Mouse (Mus musculus) liver, embryonic 18 days (tissue): ENCODE results near the gene Ehbp1l1. TPM values are rescaled to one million over a fixed set of nuclear protein-coding genes. Genes with fewer than 3 reads are reported as not detected.

Source experiments
- polyA plus RNA-seq: library from polyadenylated mRNA; depleted of rRNA; stranded (reverse); fragments of >200 nt; gene quantifications from 2 replicates; pipeline ENCODE4 v1.2.3, GENCODE M21; 2012; rRNA removed

The Ehbp1l1 gene
- polyA plus RNA-seq, result 46.5 and 51.9 TPM in 2 replicates

DNA sequence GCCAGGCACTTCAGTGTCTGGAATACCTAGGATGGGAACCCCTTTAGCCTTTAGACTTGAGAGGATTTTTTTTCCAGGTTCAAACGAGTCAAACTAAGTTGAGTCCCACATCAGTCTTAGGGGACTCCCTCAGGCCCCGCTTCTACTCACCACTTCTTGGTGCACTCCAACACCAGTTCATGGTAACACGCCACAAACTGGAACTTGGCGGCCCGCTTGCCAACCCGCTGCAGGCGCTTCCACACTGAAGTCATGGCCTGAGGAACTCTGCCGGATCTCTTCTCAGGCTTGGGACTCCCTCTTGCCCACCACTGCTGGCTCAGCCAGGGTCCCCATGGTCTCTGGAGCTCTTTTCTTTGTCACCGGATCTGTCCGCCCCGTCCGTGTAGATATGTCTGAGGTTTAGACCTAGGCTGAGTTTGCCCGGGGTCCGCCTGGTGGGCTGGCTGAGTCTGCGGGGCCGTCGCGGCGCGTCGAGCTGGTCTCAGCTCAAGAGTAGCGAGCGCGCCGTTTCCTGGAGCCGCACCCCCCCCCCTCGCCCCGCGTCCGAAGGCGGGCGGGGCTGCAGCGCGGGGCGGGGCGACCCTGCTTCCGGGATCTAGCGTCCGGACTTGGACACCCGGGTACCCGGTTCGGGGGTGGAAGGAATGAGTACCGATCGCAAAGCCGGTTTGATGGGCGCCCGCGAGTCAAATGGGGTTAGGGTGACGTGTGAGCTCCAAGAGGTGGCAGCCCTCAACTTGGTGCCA lies at the start of gene Ehbp1l1:
Gene Ehbp1l1 (minus strand): TSS at position 551 of the 749 bp plus-strand sequence.

DNA sequence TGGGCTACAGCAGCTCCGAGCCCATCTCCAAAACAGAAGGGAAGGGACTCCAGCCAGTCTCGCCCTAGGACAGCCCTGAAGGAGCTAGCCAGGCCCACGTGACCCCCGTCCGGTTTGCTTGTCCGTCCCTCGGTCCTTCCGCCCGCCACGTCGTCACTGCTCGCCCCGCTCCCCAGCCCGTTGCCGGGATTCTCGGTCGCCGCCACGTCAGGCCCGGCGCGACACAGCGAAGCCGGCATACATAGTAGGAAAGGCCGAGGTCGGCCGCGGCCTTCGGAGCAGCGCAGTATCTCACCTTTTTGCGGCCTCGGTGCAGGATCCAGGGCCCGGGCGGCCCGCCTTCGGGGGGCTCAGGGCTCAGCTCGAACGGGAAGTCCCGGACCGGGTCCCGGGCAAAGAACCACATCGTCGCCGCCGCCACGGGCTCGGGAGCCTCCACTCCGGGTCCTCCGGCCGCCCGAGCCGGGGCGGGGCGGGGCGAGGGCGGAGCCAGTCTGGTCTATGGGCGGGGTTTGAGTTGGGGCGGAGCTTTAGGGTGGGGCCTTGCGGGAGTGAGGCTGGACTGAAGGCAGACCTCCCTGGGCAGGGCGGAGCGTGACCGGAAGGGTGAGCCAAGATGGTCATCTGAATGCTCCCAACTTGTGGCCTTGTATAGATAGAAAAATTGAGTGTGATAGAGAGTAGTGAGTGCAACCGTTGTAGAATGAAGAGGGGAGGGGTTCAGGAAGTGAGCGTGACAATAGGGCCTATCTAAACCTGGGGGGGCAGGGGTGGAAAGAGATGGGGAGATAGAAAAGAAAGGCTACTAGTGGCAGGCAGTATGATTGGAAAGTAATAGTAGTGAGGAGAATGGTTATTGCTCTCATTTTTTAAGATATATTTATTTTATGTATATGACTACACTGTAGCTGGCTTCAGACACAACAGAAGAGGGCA lies 45.1 kb upstream of the Ehbp1l1 start, which contains the start of gene Scyl1:
Gene Scyl1 (minus strand): TSS at position 495 of the 936 bp plus-strand sequence.

GRCm38 (mm10) chr19:5740320-5741317 lies 14.5 kb upstream of the Ehbp1l1 start, which contains the start of gene Ltbp3:
Gene Ltbp3, plus strand, starts transcription at chr19:5740904.

DNA sequence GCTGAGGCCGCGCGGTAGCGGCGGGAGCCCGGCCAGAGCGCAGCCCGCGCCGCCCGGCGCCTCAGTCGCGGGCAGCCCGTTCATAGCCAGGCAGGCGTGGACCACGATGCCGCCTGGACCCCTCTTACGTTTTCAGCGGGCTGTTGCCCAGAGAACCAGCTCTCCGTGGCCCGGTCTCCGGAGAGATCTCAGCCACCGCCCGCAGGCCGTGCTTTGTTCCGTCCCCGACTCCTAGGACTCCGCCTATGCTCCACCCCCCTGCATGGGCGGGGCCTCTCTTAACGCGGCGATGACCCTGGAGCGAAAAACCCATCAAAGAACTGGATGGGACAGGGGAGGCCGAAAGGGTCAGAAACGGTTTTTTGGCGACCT lies 3.3 kb upstream of the Ehbp1l1 start, which contains the start of gene Fam89b:
Gene Fam89b (minus strand): TSS at position 210 of the 372 bp plus-strand sequence.

GRCm38 (mm10) chr19:5704163-5704800 lies 21.8 kb downstream of the Ehbp1l1 start, which contains the start of gene Kcnk7:
Gene Kcnk7, plus strand, starts transcription at chr19:5704367.

DNA sequence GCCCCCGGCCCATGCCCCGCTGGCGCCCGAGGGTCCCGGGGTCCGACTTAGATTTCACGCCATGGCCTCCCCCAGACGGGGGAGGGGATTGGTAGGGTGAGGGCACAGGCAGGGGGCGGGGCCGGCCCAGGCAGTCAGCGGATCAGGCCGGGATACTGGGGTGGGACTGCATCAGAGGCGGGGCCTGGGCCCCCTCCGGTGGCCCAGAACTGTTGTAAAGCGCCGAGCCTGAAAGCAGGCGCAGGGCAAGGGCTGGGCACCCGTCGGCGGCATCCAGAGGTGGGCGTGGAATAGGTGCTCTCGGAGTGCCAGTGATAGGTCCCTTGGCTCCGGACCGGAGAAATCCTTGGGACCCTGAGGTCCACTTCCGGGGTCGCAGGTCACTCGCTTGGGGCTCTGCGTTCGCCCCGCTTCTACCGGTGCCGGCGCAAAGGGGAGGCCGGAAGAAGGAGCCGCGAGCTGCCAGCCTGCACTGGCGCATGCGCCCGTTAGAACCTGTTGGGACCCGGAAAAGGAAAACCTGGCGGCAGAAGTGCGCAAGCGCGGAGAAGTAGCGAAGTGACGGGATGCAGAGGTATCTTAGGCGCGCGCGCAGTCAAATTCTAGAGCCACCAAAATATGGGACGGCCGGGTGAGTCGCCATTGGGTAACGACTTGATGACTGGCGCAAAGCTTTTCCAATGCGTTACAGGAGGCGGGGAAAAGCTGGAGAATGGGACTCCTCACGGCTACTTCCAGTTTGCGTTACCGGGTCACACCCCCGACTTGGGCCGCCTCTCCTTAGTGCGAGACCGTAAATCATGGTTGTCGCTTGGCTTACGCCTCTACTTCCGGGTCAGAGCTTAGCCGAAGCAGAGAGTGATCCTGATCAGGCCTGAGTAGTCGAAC lies 37.7 kb downstream of the Ehbp1l1 start, which contains the start of the genes Map3k11 and Pcnx3:
Gene Map3k11 (plus strand): TSS at position 543 of the 888 bp plus-strand sequence.
Gene Pcnx3 (minus strand): TSS at position 709 of the 888 bp plus-strand sequence.

DNA sequence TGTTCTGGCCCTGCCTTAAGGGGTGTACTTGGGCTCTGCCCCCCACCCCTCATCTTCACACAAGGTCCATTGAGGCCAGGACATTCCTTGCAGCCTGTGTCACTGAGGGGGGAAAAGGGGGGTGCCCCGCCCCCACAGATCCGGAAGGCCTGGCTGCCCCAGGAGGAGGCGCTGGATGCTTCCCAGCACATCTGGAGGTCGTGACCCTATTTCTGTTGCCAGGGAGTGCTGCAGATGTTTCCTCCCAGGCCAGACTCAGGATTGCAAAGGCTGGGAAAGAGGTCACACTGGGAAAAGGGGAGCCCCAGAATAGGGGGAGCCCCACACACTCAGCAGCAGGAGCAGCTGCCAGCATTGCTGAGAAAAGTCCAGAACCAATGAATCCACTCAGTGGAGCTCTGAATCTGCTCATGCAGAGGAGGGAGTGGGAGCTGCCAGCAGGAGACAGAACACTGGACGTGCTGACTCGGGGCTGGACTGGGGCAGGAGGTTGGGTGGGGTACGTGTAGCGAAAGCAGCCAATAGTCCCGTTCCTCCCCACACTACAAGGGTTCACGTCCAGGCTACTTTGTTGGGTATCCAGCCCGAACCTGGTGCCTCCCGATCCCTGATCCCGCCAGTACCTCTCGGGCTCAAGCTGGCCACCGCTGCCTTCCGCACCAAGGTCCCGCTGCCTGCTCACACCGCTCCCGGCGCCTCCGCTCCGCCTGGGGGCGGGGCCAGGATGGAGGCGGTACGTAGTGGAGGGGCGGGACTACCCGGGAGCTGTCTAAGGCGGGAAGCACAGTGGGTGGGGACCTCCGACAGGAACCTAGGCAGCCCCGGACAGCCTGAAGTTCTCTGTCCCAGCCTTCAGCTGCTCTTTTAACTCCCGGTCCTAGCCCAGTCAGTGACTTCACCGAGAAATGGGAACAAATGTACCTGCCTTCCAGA lies 62.9 kb downstream of the Ehbp1l1 start, which contains the start of gene Sipa1:
Gene Sipa1 (minus strand): TSS at position 727 of the 933 bp plus-strand sequence.

Other genes starting within 250 kb of the Ehbp1l1 start
- 13.3 and 13.4 TPM in 2 replicates for gene Mus81, start 237.9 kb downstream of the Ehbp1l1 start, polyA plus RNA-seq
- gene Cfl1, start 235.9 kb downstream of the Ehbp1l1 start, polyA plus RNA-seq, result 367 and 388 TPM in 2 replicates
- 0.47 and 0.61 TPM in 2 replicates for gene 1700020D05Rik, start 222.5 kb downstream of the Ehbp1l1 start, polyA plus RNA-seq
- 4.5 and 5.8 TPM in 2 replicates for gene Snx32, start 215.8 kb downstream of the Ehbp1l1 start, polyA plus RNA-seq
- gene Ovol1, start 165.7 kb downstream of the Ehbp1l1 start, polyA plus RNA-seq, result 0.04 and 0.05 TPM in 2 replicates
- 2.0 and 2.5 TPM in 2 replicates for gene Ap5b1, start 158.3 kb downstream of the Ehbp1l1 start, polyA plus RNA-seq
- gene Rnaseh2c, start 124.4 kb downstream of the Ehbp1l1 start, polyA plus RNA-seq, result 55.8 and 61.9 TPM in 2 replicates
- 23.7 and 30.7 TPM in 2 replicates for gene Kat5, start 116.1 kb downstream of the Ehbp1l1 start, polyA plus RNA-seq
- 16.8 and 17.9 TPM in 2 replicates for gene Rela, start 88.8 kb downstream of the Ehbp1l1 start, polyA plus RNA-seq
- 21.9 and 28.0 TPM in 2 replicates for gene Sipa1, start 62.6 kb downstream of the Ehbp1l1 start, polyA plus RNA-seq
- 14.1 and 14.8 TPM in 2 replicates for gene Map3k11, start 37.6 kb downstream of the Ehbp1l1 start, polyA plus RNA-seq
- 12.6 and 16.7 TPM in 2 replicates for gene Pcnx3, start 37.4 kb downstream of the Ehbp1l1 start, polyA plus RNA-seq
- gene Kcnk7, start 21.9 kb downstream of the Ehbp1l1 start, polyA plus RNA-seq, result 0.02 TPM in 2 replicates
- gene Fam89b, start 3.3 kb upstream of the Ehbp1l1 start, polyA plus RNA-seq, result 27.2 and 28.2 TPM in 2 replicates
- 3.3 and 3.8 TPM in 2 replicates for gene Ltbp3, start 14.6 kb upstream of the Ehbp1l1 start, polyA plus RNA-seq
- gene Scyl1, start 45.1 kb upstream of the Ehbp1l1 start, polyA plus RNA-seq, result 28.7 and 29.1 TPM in 2 replicates
- gene Frmd8, start 149.0 kb upstream of the Ehbp1l1 start, polyA plus RNA-seq, result 5.5 and 6.7 TPM in 2 replicates
- gene Slc25a45, start 151.5 kb upstream of the Ehbp1l1 start, polyA plus RNA-seq, result 10.8 and 11.3 TPM in 2 replicates
- gene Tigd3, start 167.8 kb upstream of the Ehbp1l1 start, polyA plus RNA-seq, result 1.1 and 1.4 TPM in 2 replicates
- 31.6 and 33.1 TPM in 2 replicates for gene Dpf2, start 186.7 kb upstream of the Ehbp1l1 start, polyA plus RNA-seq
- 3.1 and 3.5 TPM in 2 replicates for gene Cdc42ep2, start 198.5 kb upstream of the Ehbp1l1 start, polyA plus RNA-seq
- 32.2 and 32.9 TPM in 2 replicates for gene Pola2, start 237.9 kb upstream of the Ehbp1l1 start, polyA plus RNA-seq